Mouse (Mus musculus) small intestine, adult 2 months (tissue): ENCODE results near the gene 1700042G07Rik. TPM values are rescaled to one million over a fixed set of nuclear protein-coding genes. Genes with fewer than 3 reads are reported as not detected.

Source experiments
- H3K27ac ChIP-seq: fragments of 200-500 bp; 2 replicates; pipeline ENCODE4 v1.5.1; 2012; ENCODE audit warnings: low read depth, low read length, control low read depth, inconsistent platforms; ENCODE audit not compliant: insufficient read depth
- H3K27me3 ChIP-seq: fragments of 200-500 bp; 2 replicates; pipeline ENCODE4 v1.6.1; 2012; ENCODE audit warnings: mild to moderate bottlenecking, moderate library complexity, low read length, inconsistent platforms; ENCODE audit not compliant: control insufficient read depth, insufficient read depth
- H3K36me3 ChIP-seq: fragments of 200-500 bp; 2 replicates; pipeline ENCODE4 v1.6.1; 2012; ENCODE audit warnings: mild to moderate bottlenecking, low read length, control low read depth, inconsistent platforms; ENCODE audit not compliant: control insufficient read depth, insufficient read depth
- H3K4me1 ChIP-seq: fragments of 200-500 bp; 2 replicates; pipeline ENCODE4 v1.6.1; 2012; ENCODE audit warnings: low read length, inconsistent platforms, mixed read lengths; ENCODE audit not compliant: control insufficient read depth, insufficient read depth, insufficient read length
- H3K4me3 ChIP-seq: fragments of 200-500 bp; 2 replicates; pipeline ENCODE4 v1.5.1; 2012; ENCODE audit warnings: low read depth, mild to moderate bottlenecking, control low read depth, inconsistent platforms, low read length, moderate library complexity
- CTCF ChIP-seq: fragments of 200-500 bp; IDR thresholded peaks from 2 replicates; pipeline ENCODE4 v1.5.1; 2012; ENCODE audit warnings: low read depth, mild to moderate bottlenecking, control low read depth, inconsistent platforms, low read length, moderate library complexity, mixed read lengths; ENCODE audit not compliant: insufficient replicate concordance, insufficient read length; ENCODE audit errors: extremely low read depth
- POLR2A ChIP-seq: fragments of 200-500 bp; IDR thresholded peaks from 2 replicates; pipeline ENCODE4 v1.6.1; 2012; ENCODE audit warnings: low read depth, mild to moderate bottlenecking, control low read depth, inconsistent platforms, low read length, moderate library complexity
- WGBS: fragments of 180-500 bp; shearing (Covaris S2); methylation state at CpG from one replicate; pipeline ENCODE4 v1.1.7; 2018; 5-methylcytosine and 5-hydroxymethylcytosine counted together
- polyA plus RNA-seq: library from polyadenylated mRNA; depleted of rRNA; stranded (reverse); fragments of >200 nt; gene quantifications from 2 replicates; pipeline ENCODE4 v1.2.3, GENCODE M21; 2012

The 1700042G07Rik gene
- polyA plus RNA-seq, 1 experiment, result not detected

DNA sequence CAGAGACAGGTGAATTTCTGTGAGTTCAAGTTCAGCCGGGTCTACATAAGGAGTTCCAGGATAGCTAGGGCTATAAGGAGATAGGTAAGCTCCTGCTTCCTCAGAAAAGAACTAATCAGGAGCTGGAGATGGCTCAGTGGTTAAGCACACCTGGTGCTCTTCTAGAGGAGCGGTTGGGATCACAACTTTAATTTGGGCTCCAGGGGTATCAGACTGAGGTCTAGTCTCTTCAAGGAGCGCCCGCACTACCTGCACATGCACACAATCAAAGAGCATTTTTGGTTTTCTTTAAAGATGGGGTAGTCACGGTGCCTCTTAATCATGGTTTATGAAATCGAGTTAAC is 23.4 kb upstream of the 1700042G07Rik start:
- H3K4me1 ChIP-seq, result peaks cover 3% of the 10 kb centered on the region; the same call in 1 of the 2 replicates
- peaks cover 16% of the 10 kb centered on the region for H3K36me3 ChIP-seq
- peak overlapping the region; percentile 92 for H3K4me3 ChIP-seq
- H3K27ac ChIP-seq, result peak overlapping the region; percentile 74
- TF ChIP-seq CTCF (no peak), POLR2A (no peak)
- WGBS, result 25% methylated on average over 6 of the region's 6 CpGs
- no peaks in the 10 kb centered on the region for H3K27me3 ChIP-seq

DNA sequence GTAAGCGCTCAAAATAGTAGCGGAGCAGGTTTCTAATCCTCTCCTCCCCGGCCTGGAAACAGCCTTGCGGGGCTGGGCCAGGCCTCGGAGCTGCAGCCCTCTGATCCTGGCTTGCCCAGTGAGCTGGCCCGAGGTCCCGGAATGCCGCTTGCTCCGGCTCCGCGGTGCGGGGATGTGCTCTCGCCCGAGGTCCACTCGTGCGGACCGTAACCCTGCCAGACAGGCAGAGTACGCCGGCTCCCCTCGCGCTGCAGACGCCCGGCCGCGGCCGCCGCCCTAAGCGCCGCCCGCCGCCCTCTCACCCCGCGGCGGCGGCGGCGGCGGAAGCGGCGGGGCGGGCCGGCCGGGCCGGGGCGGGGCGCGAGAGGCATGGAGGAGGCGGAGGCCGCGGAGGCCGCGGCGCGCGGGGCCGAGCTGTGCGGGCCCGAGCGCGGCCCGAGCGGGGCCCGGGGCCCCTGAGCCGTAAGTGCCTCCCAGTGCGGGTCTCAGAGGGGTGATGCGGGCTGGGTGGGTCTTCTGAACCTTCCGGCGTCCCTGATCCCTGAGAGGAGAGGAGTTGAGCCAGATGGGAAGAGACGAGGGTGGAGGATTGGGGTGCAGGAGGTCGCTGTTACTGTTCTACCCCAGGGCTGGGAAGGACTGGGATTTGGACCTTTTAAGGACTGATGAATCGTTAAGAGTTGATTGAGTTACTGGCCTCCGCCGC is 22.9 kb upstream of the 1700042G07Rik start:
- TF ChIP-seq CTCF (no peak), POLR2A (peak; percentile 84)
- H3K27me3 ChIP-seq, result no peaks in the 10 kb centered on the region
- peak overlapping the region; percentile 92 for H3K4me3 ChIP-seq
- under 1% methylated on average over 70 of the region's 73 CpGs for WGBS
- peaks cover 3% of the 10 kb centered on the region; the same call in 1 of the 2 replicates for H3K4me1 ChIP-seq
- peaks cover 21% of the 10 kb centered on the region for H3K36me3 ChIP-seq
- peak overlapping the region; percentile 74 for H3K27ac ChIP-seq

DNA sequence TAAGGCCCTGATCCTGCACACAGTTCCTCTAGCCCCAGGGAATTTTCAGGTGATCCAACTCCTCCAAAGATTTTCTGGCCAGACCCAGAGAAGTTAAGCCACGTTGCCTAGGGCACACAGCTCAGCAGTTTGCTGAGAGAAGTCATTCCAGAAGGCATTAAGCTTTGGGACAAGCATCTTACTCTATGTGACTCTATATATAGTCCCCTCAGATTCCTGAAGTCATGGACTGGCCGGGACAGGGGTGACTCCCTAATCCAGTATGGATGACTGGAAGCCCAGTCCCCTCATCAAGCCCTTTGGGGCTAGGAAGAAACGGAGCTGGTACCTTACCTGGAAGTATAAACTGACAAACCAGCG is 22.3 kb upstream of the 1700042G07Rik start:
- Histone ChIP-seq H3K36me3 (peaks cover 27% of the 10 kb centered on the region), H3K4me1 (peaks cover 3% of the 10 kb centered on the region; the same call in 1 of the 2 replicates), H3K27me3 (no peaks in the 10 kb centered on the region), H3K4me3 (peak overlapping the region; percentile 68), H3K27ac (0 out of 2 replicates have a peak overlapping the region, but pooled peaks have one; percentile 0)
- no peak for TF ChIP-seq POLR2A
- TF ChIP-seq CTCF, result no peak
- 9% methylated on average over 4 of the region's 4 CpGs for WGBS

DNA sequence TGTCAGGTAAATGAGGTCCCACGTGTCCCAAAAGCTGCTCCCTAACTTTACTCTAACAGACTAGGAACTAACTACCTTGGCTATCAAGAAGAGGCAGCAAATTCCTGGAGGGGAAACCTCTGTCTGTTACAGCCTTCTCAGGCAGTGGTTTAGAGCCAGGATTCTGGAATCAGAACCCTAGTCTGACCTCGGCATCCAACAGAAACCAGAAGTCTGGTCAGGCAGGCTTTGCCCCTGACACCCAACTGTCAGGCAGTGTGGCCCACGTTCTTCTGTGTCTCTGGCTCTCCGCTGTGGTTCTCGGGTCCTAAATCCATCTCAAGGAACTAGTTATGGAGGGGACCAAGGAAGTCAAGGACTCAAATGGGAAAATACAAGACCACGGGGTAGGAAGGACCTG is 21.9 kb upstream of the 1700042G07Rik start, which contains the start of gene Lurap1:
TSS of gene Lurap1 (minus strand) at position 101 of the 400 bp plus-strand sequence.
- WGBS, result 52% methylated on average over 6 of the region's 6 CpGs
- Histone ChIP-seq H3K4me1 (peaks cover 3% of the 10 kb centered on the region; the same call in 1 of the 2 replicates), H3K4me3 (peak within 1 kb of the TSS; percentile 92), H3K36me3 (peaks cover 30% of the 10 kb centered on the region), H3K27me3 (no peaks in the 10 kb centered on the region), H3K27ac (peak within 1 kb of the TSS; percentile 74)
- TF ChIP-seq CTCF (no peak), POLR2A (no peak)

DNA sequence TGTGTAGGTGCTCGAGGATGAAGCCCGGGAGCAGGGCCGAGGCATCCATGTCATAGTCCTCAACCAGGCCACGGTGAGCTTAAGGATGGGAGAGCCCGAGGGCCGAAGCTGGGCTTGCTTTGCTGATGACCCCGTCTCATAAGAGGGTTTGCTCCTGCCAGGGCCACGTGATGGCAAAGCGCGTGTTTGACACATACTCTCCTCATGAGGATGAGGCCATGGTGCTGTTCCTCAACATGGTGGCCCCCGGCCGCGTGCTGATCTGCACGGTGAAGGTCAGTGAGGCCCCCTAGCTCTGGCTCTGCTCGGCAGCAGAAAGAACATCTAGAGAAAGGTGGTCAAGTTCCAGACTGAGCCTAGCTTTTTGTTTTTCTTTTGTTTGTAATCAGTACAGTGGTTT is 20.5 kb upstream of the 1700042G07Rik start:
- Histone ChIP-seq H3K36me3 (peaks cover 35% of the 10 kb centered on the region), H3K4me3 (no peak overlapping the region), H3K27ac (no peak overlapping the region), H3K4me1 (peaks cover 3% of the 10 kb centered on the region; the same call in 1 of the 2 replicates), H3K27me3 (no peaks in the 10 kb centered on the region)
- no peak for TF ChIP-seq POLR2A
- no peak for TF ChIP-seq CTCF
- WGBS, result 94% methylated on average over 15 of the region's 15 CpGs

DNA sequence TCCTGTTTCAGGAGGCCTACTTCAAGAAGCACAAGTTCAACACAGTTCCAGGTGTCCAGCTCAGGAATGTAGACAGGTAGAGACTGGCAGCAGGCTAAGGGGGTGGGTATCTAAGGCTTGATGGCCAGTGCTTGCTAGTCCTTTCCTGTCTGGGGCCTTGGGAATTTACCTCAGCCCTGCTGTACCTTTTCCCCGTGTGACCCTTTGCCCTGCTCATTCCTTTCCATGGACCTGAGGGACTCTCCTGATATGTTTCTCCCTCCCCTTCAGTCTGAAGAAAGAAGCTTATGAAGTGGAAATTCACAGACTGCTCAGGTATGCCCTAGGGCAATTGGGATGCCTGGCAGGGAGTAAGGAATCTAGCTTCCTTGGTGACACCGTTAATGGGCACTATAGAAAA is 15.3 kb upstream of the 1700042G07Rik start:
- TF ChIP-seq POLR2A, result no peak
- no peak for TF ChIP-seq CTCF
- H3K36me3 ChIP-seq, result peaks cover 48% of the 10 kb centered on the region
- WGBS, result 86% methylated on average over 2 of the region's 2 CpGs

DNA sequence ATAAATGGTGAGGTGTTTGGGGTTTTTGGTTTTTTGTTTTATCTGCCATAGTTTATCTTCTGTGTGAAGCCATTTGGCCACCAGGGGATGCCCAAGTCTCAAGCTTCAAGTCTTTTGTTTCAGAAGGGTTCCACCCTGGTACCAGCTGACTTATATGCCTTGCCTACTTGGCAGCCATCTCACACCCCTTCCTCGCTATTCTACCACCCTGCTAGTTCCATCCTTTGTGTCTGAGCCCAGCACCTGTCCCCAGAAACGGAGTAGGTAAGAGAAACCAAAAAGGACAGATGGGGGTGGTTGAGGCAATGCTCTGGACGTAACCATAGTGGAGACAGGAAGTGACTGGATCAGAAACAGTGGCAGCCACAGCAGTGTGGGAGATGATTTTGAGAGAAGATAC is 13.3 kb upstream of the 1700042G07Rik start:
- H3K27me3 ChIP-seq, result no peaks in the 10 kb centered on the region
- H3K27ac ChIP-seq, result no peak overlapping the region
- H3K36me3 ChIP-seq, result peaks cover 36% of the 10 kb centered on the region
- WGBS, result 56% methylated on average over 3 of the region's 3 CpGs
- no peak overlapping the region for H3K4me3 ChIP-seq
- TF ChIP-seq CTCF (no peak), POLR2A (no peak)
- H3K4me1 ChIP-seq, result peaks cover 11% of the 10 kb centered on the region; the same call in 1 of the 2 replicates

More for the DNA sequence above, 15.3 kb upstream of the 1700042G07Rik start:
- H3K27me3 ChIP-seq, result no peaks in the 10 kb centered on the region
- H3K4me3 ChIP-seq, result no peak overlapping the region
- H3K27ac ChIP-seq, result no peak overlapping the region
- peaks cover 2% of the 10 kb centered on the region; the same call in 1 of the 2 replicates for H3K4me1 ChIP-seq

DNA sequence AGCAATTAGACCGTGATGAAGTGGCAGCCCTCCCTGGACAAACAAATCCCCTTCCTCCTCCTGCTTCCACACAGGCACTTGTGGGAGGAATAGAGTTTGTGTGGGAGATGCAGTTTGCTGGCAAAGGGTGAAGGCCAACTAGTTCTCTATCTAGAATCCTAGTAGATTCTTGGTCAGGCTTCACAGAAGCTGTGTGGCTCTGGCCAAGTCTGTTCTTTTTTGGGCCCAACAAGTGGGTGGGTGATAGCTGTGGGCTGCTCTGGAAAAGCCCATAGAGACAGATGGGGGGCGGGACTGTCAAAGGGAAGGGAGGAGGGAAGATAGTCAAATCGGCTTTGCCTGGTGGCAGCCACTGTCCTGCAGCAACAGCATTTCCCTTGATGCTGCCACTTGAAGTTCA is 12.4 kb upstream of the 1700042G07Rik start:
- H3K27ac ChIP-seq, result no peak overlapping the region
- H3K36me3 ChIP-seq, result peaks cover 28% of the 10 kb centered on the region
- TF ChIP-seq CTCF (no peak), POLR2A (no peak)
- H3K27me3 ChIP-seq, result no peaks in the 10 kb centered on the region
- no peak overlapping the region for H3K4me3 ChIP-seq
- WGBS, result 83% methylated on average over 3 of the region's 3 CpGs
- peaks cover 16% of the 10 kb centered on the region; the same call in 1 of the 2 replicates for H3K4me1 ChIP-seq
